Mouse (Mus musculus) neural tube, embryonic 15.5 days (tissue): ENCODE data around the gene Olfr979. TPM values are rescaled to one million over a fixed set of nuclear protein-coding genes. Genes with fewer than 3 reads are reported as not detected.
"Not testable (repeated sequence)": the region's sequence is repeated elsewhere in the genome, so short reads cannot be mapped to it uniquely, and the experiment has no call there.

Experiments
- ATAC-seq: fragments of 200-750 bp; cut with Nextera tagmentation; 2 replicates; pipeline ENCODE4 v1.8.0; 2017; ENCODE audit warnings: mild to moderate bottlenecking, moderate TSS enrichment, moderate library complexity; ENCODE audit not compliant: low FRiP score
- H3K27ac ChIP-seq: fragments of 300-500 bp; sonication (generic); replicated peaks from 2 replicates; pipeline ENCODE4 v1.5.1; 2015; ENCODE audit warnings: mild to moderate bottlenecking, inconsistent platforms
- H3K27me3 ChIP-seq: fragments of 300-500 bp; sonication (generic); replicated peaks from 2 replicates; pipeline ENCODE4 v1.6.1; 2015; ENCODE audit warnings: inconsistent platforms
- H3K36me3 ChIP-seq: fragments of 300-500 bp; sonication (generic); 2 replicates; pipeline ENCODE4 v1.6.1; 2015; ENCODE audit warnings: inconsistent platforms
- H3K4me1 ChIP-seq: fragments of 300-500 bp; sonication (generic); 2 replicates; pipeline ENCODE4 v1.6.1; 2015; ENCODE audit warnings: inconsistent platforms
- H3K4me2 ChIP-seq: fragments of 300-500 bp; sonication (generic); 2 replicates; pipeline ENCODE4 v1.6.1; 2015; ENCODE audit warnings: inconsistent platforms, mild to moderate bottlenecking, moderate library complexity
- H3K4me3 ChIP-seq: fragments of 300-500 bp; sonication (generic); replicated peaks from 2 replicates; pipeline ENCODE4 v1.5.1; 2015; ENCODE audit warnings: mild to moderate bottlenecking, inconsistent platforms
- H3K9ac ChIP-seq: fragments of 300-500 bp; sonication (generic); replicated peaks from 2 replicates; pipeline ENCODE4 v1.6.1; 2015; ENCODE audit warnings: mild to moderate bottlenecking, inconsistent platforms
- H3K9me3 ChIP-seq: fragments of 300-500 bp; sonication (generic); replicated peaks from 2 replicates; pipeline ENCODE4 v1.6.1; 2016; ENCODE audit warnings: inconsistent platforms
- WGBS: fragments of 180-500 bp; shearing (Covaris S2); methylation state at CpG from one replicate; pipeline ENCODE4 v1.1.7; 2015; ENCODE audit warnings: mixed read lengths; 5-methylcytosine and 5-hydroxymethylcytosine counted together
- polyA plus RNA-seq: library from polyadenylated mRNA; unstranded; fragments of >200 nt; fragmentation: Nextera tagmentation; extraction: Ambion mirVana; gene quantifications from 2 replicates; pipeline ENCODE4 v1.2.1, GENCODE M21; 2015

The Olfr979 gene
- polyA plus RNA-seq: not detected in 2 replicates

DNA sequence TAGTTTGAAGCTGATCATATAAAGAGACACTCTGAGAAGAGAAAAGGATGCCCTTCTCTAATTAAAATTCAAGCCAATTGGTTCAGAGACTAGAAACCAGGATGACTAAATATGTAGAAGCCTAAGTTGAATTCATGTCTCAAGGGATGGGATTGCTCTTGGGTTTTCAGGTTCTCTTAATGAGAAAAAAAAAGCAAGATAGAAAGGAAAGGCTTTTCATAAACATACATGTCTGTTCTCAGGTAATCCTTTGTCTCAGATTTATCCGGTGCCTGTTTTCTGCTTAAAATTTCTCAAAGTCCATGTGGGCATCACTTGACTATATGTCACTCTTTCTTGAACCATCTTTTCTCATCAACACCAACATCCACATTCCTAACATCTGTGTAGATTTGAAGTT is at the start of gene Olfr979:
Gene Olfr979, minus strand, starts transcription at position 101 of the 400 bp plus-strand sequence.
- no peaks in the 10 kb centered on the region for H3K36me3 ChIP-seq
- no peak within 1 kb of the TSS for H3K9ac ChIP-seq
- no peak within 1 kb of the TSS for H3K27ac ChIP-seq
- 95% methylated on average over 1 of the region's 1 CpGs for WGBS
- no peaks in the 10 kb centered on the region for H3K9me3 ChIP-seq
- no peak within 1 kb of the TSS for H3K4me3 ChIP-seq
- no peaks in the 10 kb centered on the region for H3K27me3 ChIP-seq
- no peaks in the 10 kb centered on the region for H3K4me1 ChIP-seq
- no peak for ATAC-seq
- H3K4me2 ChIP-seq: no peak within 1 kb of the TSS

DNA sequence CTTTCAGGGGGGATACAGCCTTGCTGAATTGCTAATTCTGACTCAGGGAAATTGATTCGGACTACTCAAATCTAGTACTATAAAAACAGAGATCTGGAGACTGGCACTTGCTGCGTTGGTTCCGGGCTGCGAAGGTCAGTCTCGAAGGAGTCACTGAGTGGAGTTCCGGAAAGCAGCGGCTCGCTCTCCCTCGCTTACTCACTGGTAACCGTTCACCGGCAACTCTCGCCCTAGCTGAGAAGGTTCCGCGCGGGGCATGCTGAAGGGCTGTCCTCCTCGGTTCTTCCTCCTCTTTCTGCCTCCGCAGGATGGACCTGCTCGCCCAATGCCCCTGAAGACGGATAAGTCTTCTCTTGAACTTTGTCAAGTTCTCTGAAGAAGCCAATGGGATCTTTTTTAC is 46.9 kb upstream of the Olfr979 start:
- H3K9ac ChIP-seq: no peak overlapping the region
- H3K27me3 ChIP-seq: no peaks in the 10 kb centered on the region
- no peak for ATAC-seq
- no peak overlapping the region for H3K4me2 ChIP-seq
- no peaks in the 10 kb centered on the region for H3K4me1 ChIP-seq
- WGBS: 94% methylated on average over 19 of the region's 19 CpGs
- no peaks in the 10 kb centered on the region for H3K9me3 ChIP-seq
- no peaks in the 10 kb centered on the region for H3K36me3 ChIP-seq
- H3K27ac ChIP-seq: no peak overlapping the region
- H3K4me3 ChIP-seq: no peak overlapping the region

GRCm38 (mm10) chr9:40021164-40021563 is 17.9 kb upstream of the Olfr979 start, which contains the start of gene Olfr981:
TSS of gene Olfr981 (plus strand) at chr9:40021464.
- Histone ChIP-seq H3K4me1 (no peaks in the 10 kb centered on the region), H3K27ac (no peak within 1 kb of the TSS), H3K4me3 (no peak within 1 kb of the TSS), H3K27me3 (no peaks in the 10 kb centered on the region), H3K36me3 (no peaks in the 10 kb centered on the region), H3K9ac (no peak within 1 kb of the TSS), H3K9me3 (no peaks in the 10 kb centered on the region), H3K4me2 (no peak within 1 kb of the TSS)
- no peak for ATAC-seq
- 63% methylated on average over 2 of the region's 2 CpGs for WGBS

DNA sequence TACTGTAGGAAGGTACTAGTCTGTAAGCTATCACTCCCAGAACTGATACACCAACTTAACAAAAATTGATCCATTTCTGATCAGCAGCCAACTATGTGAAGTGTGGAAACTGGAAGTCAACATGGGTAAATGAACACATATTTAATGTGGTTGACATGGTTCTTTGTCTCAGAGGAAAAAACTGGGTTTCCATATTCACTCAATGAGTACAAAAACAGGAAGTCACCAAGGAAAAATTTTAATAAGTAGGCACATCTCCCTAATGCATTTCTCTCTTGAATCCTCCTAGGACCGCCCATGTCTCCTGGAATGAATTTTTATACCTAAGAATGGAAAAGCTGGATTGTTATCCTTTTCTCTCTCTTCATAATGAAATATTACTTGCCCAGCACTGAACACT is 6.2 kb upstream of the Olfr979 start, which contains the start of gene Olfr980:
Gene Olfr980, minus strand, starts transcription at position 101 of the 400 bp plus-strand sequence.
- ATAC-seq: no peak

DNA sequence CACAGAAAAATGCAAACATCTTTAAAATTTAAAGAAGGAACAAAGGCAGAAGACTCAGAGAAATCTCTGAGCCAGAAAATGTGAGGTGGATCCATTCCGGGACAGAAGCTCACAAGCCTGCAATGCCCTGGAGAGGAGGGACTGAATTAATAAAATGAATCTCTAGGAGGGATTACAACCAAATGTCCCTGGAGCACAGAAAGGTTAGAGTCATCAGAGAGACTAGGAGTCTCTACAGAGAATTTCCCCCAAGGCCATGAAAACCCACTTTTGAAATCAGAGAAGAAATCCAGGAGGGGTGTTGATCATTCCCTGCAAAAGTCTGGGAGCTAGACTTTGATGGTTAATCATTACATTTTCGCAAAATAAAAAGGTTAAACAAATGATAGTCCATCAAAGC is 11.5 kb downstream of the Olfr979 start, which contains the start of gene Olfr978:
Gene Olfr978, plus strand, starts transcription at position 301 of the 400 bp plus-strand sequence.
- Histone ChIP-seq H3K4me3 (no peak within 1 kb of the TSS), H3K4me2 (no peak within 1 kb of the TSS), H3K27ac (no peak within 1 kb of the TSS), H3K9ac (no peak within 1 kb of the TSS), H3K36me3 (no peaks in the 10 kb centered on the region), H3K9me3 (no peaks in the 10 kb centered on the region), H3K4me1 (no peaks in the 10 kb centered on the region), H3K27me3 (no peaks in the 10 kb centered on the region)
- WGBS: 93% methylated on average over 2 of the region's 2 CpGs
- no peak for ATAC-seq

More for the DNA sequence above, 6.2 kb upstream of the Olfr979 start, which contains the start of gene Olfr980:
- WGBS: 86% methylated on average over 1 of the region's 1 CpGs
- Histone ChIP-seq H3K36me3 (no peaks in the 10 kb centered on the region), H3K4me3 (no peak within 1 kb of the TSS), H3K9me3 (no peaks in the 10 kb centered on the region), H3K27ac (no peak within 1 kb of the TSS), H3K4me2 (no peak within 1 kb of the TSS), H3K27me3 (no peaks in the 10 kb centered on the region), H3K4me1 (no peaks in the 10 kb centered on the region), H3K9ac (no peak within 1 kb of the TSS)

- H3K9me3 ChIP-seq, H3K4me1 ChIP-seq, H3K9ac ChIP-seq, H3K4me2 ChIP-seq, H3K27me3 ChIP-seq, H3K36me3 ChIP-seq, H3K4me3 ChIP-seq, H3K27ac ChIP-seq, ATAC-seq: not testable (repeated sequence)
- 90% methylated on average over 1 of the region's 1 CpGs for WGBS
Observed at GRCm38 (mm10) chr9:39976581-39977145, 26.6 kb downstream of the Olfr979 start.

GRCm38 (mm10) chr9:39961033-39961432 is 42.2 kb downstream of the Olfr979 start, which contains the start of gene Olfr976:
TSS of gene Olfr976 (minus strand) at chr9:39961133.
- 92% methylated on average over 8 of the region's 9 CpGs for WGBS
- H3K9ac ChIP-seq, H3K4me1 ChIP-seq, H3K4me3 ChIP-seq, H3K27ac ChIP-seq, H3K27me3 ChIP-seq, H3K9me3 ChIP-seq, H3K4me2 ChIP-seq, ATAC-seq, H3K36me3 ChIP-seq: not testable (repeated sequence)

GRCm38 (mm10) chr9:39951946-39952345 is 51.3 kb downstream of the Olfr979 start, which contains the start of gene Olfr975:
TSS of gene Olfr975 (minus strand) at chr9:39952046.
- H3K4me2 ChIP-seq: no peak within 1 kb of the TSS
- no peaks in the 10 kb centered on the region for H3K9me3 ChIP-seq
- no peaks in the 10 kb centered on the region for H3K4me1 ChIP-seq
- ATAC-seq: no peak
- H3K27ac ChIP-seq: no peak within 1 kb of the TSS
- H3K9ac ChIP-seq: no peak within 1 kb of the TSS
- WGBS: 57% methylated on average over 1 of the region's 1 CpGs
- no peak within 1 kb of the TSS for H3K4me3 ChIP-seq
- no peaks in the 10 kb centered on the region for H3K27me3 ChIP-seq
- no peaks in the 10 kb centered on the region for H3K36me3 ChIP-seq

Other genes with a start within 250 kb of the Olfr979 start
- gene Olfr968, start 220.2 kb downstream of the Olfr979 start, polyA plus RNA-seq: not detected in 2 replicates
- gene Olfr969, start 212.5 kb downstream of the Olfr979 start, polyA plus RNA-seq: not detected in 2 replicates
- not detected in 2 replicates for gene Olfr970, start 194.6 kb downstream of the Olfr979 start, polyA plus RNA-seq
- gene Olfr971, start 166.6 kb downstream of the Olfr979 start, polyA plus RNA-seq: not detected in 2 replicates
- not detected in 2 replicates for gene Olfr972, start 137.0 kb downstream of the Olfr979 start, polyA plus RNA-seq
- not detected in 2 replicates for gene Olfr229, start 96.1 kb downstream of the Olfr979 start, polyA plus RNA-seq
- gene Olfr974, start 66.0 kb downstream of the Olfr979 start, polyA plus RNA-seq: not detected in 2 replicates
- not detected in 2 replicates for gene Olfr975, start 51.4 kb downstream of the Olfr979 start, polyA plus RNA-seq
- not detected in 2 replicates for gene Olfr976, start 42.3 kb downstream of the Olfr979 start, polyA plus RNA-seq
- gene Olfr978, start 11.4 kb downstream of the Olfr979 start, polyA plus RNA-seq: not detected in 2 replicates
- gene Olfr980, start 6.1 kb upstream of the Olfr979 start, polyA plus RNA-seq: not detected in 2 replicates
- not detected in 2 replicates for gene Olfr981, start 18.0 kb upstream of the Olfr979 start, polyA plus RNA-seq
- gene Olfr982, start 70.4 kb upstream of the Olfr979 start, polyA plus RNA-seq: not detected in 2 replicates
- not detected in 2 replicates for gene Olfr983, start 90.1 kb upstream of the Olfr979 start, polyA plus RNA-seq
- not detected in 2 replicates for gene Olfr984, start 110.7 kb upstream of the Olfr979 start, polyA plus RNA-seq
- gene Olfr985, start 126.7 kb upstream of the Olfr979 start, polyA plus RNA-seq: not detected in 2 replicates
- gene Tmem225, start 144.7 kb upstream of the Olfr979 start, polyA plus RNA-seq: not detected in 2 replicates
- 0.05 and 0.08 TPM in 2 replicates for gene Olfr986, start 177.5 kb upstream of the Olfr979 start, polyA plus RNA-seq
- gene Zfp202, start 188.9 kb upstream of the Olfr979 start, polyA plus RNA-seq: 10.2 and 11.0 TPM in 2 replicates